Mouse (Mus musculus) CH12.LX (cell line): Measurements from ENCODE around the gene Tigit. TPM values are rescaled to one million over a fixed set of nuclear protein-coding genes. Genes with fewer than 3 reads are reported as not detected.
A peak's percentile ranks its signal among the peaks of the same experiment; 100 is the strongest.

Source experiments
- DNase-seq: peaks from one replicate; pipeline ENCODE4 v3.0.0-alpha.2; 2013; ENCODE audit errors: extremely low read depth
- H3K27ac ChIP-seq: 2 replicates; pipeline ENCODE4 v1.5.1; 2012; ENCODE audit warnings: low read depth, mild to moderate bottlenecking, control low read depth, moderate library complexity; ENCODE audit not compliant: insufficient read depth
- H3K27me3 ChIP-seq: replicated peaks from 2 replicates; pipeline ENCODE3; 2012; ENCODE audit warnings: inconsistent platforms
- H3K36me3 ChIP-seq, 2 experiments: replicated peaks in 1 of 2; 2 replicates each; pipeline versions ENCODE3 to v1.6.1; 2012; ENCODE audit warnings: inconsistent platforms in 1 of 2, low read length in 1 of 2, mild to moderate bottlenecking in 1 of 2, mixed read lengths in 1 of 2, moderate library complexity in 1 of 2; ENCODE audit not compliant: control insufficient read depth in 1 of 2, insufficient read depth in 1 of 2
- H3K4me1 ChIP-seq, 2 experiments: 2 replicates each; pipeline ENCODE4 v1.6.1; 2012; ENCODE audit warnings: inconsistent platforms in 1 of 2, moderate library complexity in 1 of 2; ENCODE audit not compliant: insufficient read depth in 2 of 2, control insufficient read depth in 1 of 2
- H3K4me2 ChIP-seq: 2 replicates; pipeline ENCODE4 v1.6.1; 2012; ENCODE audit warnings: low read depth, mild to moderate bottlenecking, control low read depth; ENCODE audit not compliant: poor library complexity, insufficient read depth, severe bottlenecking
- H3K4me3 ChIP-seq, 3 experiments: fragments of 150-350 bp in 1 of 3; sonication (generic) in 1 of 3; replicated peaks in 1 of 3; 2 replicates each; pipeline versions ENCODE3 to v1.5.1; 2011 to 2012; ENCODE audit warnings: low read depth in 2 of 3, low read length in 2 of 3, mild to moderate bottlenecking in 2 of 3, moderate library complexity in 2 of 3, control low read depth in 1 of 3, improper control_type of control experiment in 1 of 3, inconsistent platforms in 1 of 3, mixed read lengths in 1 of 3; ENCODE audit not compliant: poor library complexity in 1 of 3
- H3K79me2 ChIP-seq: replicated peaks from 2 replicates; pipeline ENCODE4 v1.6.1; 2012; ENCODE audit warnings: mild to moderate bottlenecking, moderate library complexity; ENCODE audit not compliant: control insufficient read depth, poor library complexity, insufficient read depth, severe bottlenecking; ENCODE audit errors: extremely low read depth
- H3K9ac ChIP-seq: 2 replicates; pipeline ENCODE4 v1.6.1; 2012; ENCODE audit warnings: low read depth, mild to moderate bottlenecking, control low read depth, moderate library complexity; ENCODE audit not compliant: insufficient read depth
- H3K9me3 ChIP-seq: replicated peaks from 2 replicates; pipeline ENCODE3; 2012; ENCODE audit warnings: low read length, inconsistent platforms, mixed read lengths
- CHD1 ChIP-seq: IDR thresholded peaks from 2 replicates; pipeline ENCODE4 v1.6.1; 2012; ENCODE audit warnings: low read depth, low read length, improper control_type of control experiment, inconsistent platforms
- CHD2 ChIP-seq: IDR thresholded peaks from 2 replicates; pipeline ENCODE4 v1.6.1; 2011; ENCODE audit warnings: low read length, improper control_type of control experiment
- CTCF ChIP-seq, 2 experiments: IDR thresholded peaks in 1 of 2; conservative IDR thresholded peaks in 1 of 2; 2 replicates each; pipeline ENCODE4 v1.5.1; 2011 to 2012; ENCODE audit warnings: low read depth in 2 of 2, low read length in 2 of 2, improper control_type of control experiment in 1 of 2, inconsistent platforms in 1 of 2, mild to moderate bottlenecking in 1 of 2, moderate library complexity in 1 of 2
- E2F4 ChIP-seq: IDR thresholded peaks from 2 replicates; pipeline ENCODE4 v1.6.1; 2011; ENCODE audit warnings: low read depth, low read length, improper control_type of control experiment; ENCODE audit not compliant: insufficient replicate concordance
- ETS1 ChIP-seq: conservative IDR thresholded peaks from 2 replicates; pipeline ENCODE4 v1.6.1; 2012; ENCODE audit warnings: low read depth, mild to moderate bottlenecking, inconsistent platforms, low read length, improper control_type of control experiment, moderate library complexity
- HCFC1 ChIP-seq: IDR thresholded peaks from 2 replicates; pipeline ENCODE4 v1.6.1; 2012; ENCODE audit warnings: low read depth, mild to moderate bottlenecking, inconsistent platforms, low read length, improper control_type of control experiment
- IRF4 ChIP-seq: IDR thresholded peaks from 2 replicates; pipeline ENCODE4 v1.6.1; 2014; ENCODE audit warnings: low read depth, mild to moderate bottlenecking, inconsistent platforms, low read length, improper control_type of control experiment
- JUND ChIP-seq: conservative IDR thresholded peaks from 2 replicates; pipeline ENCODE4 v1.6.1; 2011; ENCODE audit warnings: low read depth, low read length, improper control_type of control experiment
- MAZ ChIP-seq: IDR thresholded peaks from 2 replicates; pipeline ENCODE4 v1.6.1; 2012; ENCODE audit warnings: low read depth, mild to moderate bottlenecking, inconsistent platforms, low read length, improper control_type of control experiment, moderate library complexity
- MEF2A ChIP-seq: IDR thresholded peaks from 2 replicates; pipeline ENCODE4 v1.6.1; 2014; ENCODE audit warnings: low read depth, mild to moderate bottlenecking, inconsistent platforms, low read length, improper control_type of control experiment, borderline replicate concordance
- NELFE ChIP-seq: IDR thresholded peaks from 2 replicates; pipeline ENCODE4 v1.6.1; 2011; ENCODE audit warnings: low read depth, low read length, improper control_type of control experiment
- NRF1 ChIP-seq: IDR thresholded peaks from 2 replicates; pipeline ENCODE4 v1.6.1; 2014; ENCODE audit warnings: low read depth, mild to moderate bottlenecking, inconsistent platforms, low read length, improper control_type of control experiment, moderate library complexity
- POLR2A ChIP-seq: IDR thresholded peaks from 2 replicates; pipeline ENCODE4 v1.6.1; 2011; ENCODE audit warnings: low read depth, mild to moderate bottlenecking, improper control_type of control experiment, low read length
- RAD21 ChIP-seq: IDR thresholded peaks from 2 replicates; pipeline ENCODE4 v1.6.1; 2011; ENCODE audit warnings: low read depth, mild to moderate bottlenecking, low read length, improper control_type of control experiment, moderate library complexity
- SIN3A ChIP-seq: IDR thresholded peaks from 2 replicates; pipeline ENCODE4 v1.6.1; 2012; ENCODE audit warnings: low read length, improper control_type of control experiment, inconsistent platforms
- TBP ChIP-seq: conservative IDR thresholded peaks from 2 replicates; pipeline ENCODE4 v1.6.1; 2011; ENCODE audit warnings: low read depth, low read length, improper control_type of control experiment
- TCF12 ChIP-seq: IDR thresholded peaks from 2 replicates; pipeline ENCODE4 v1.6.1; 2014; ENCODE audit warnings: low read depth, mild to moderate bottlenecking, inconsistent platforms, low read length, improper control_type of control experiment
- UBTF ChIP-seq: IDR thresholded peaks from 2 replicates; pipeline ENCODE4 v1.6.1; 2012; ENCODE audit warnings: low read depth, mild to moderate bottlenecking, inconsistent platforms, low read length, improper control_type of control experiment, moderate library complexity
- ZC3H11A ChIP-seq: IDR thresholded peaks from 2 replicates; pipeline ENCODE4 v1.6.1; 2012; ENCODE audit warnings: low read depth, mild to moderate bottlenecking, inconsistent platforms, low read length, improper control_type of control experiment
- ZMIZ1 ChIP-seq: IDR thresholded peaks from 2 replicates; pipeline ENCODE4 v1.6.1; 2012; ENCODE audit warnings: low read depth, mild to moderate bottlenecking, inconsistent platforms, low read length, improper control_type of control experiment
- dilution Hi-C: fragments of 300-500 bp; cut with MboI; formaldehyde crosslinking; loops from 2 replicates; pipeline ENCODE4 v1.14.3; 2020; ENCODE audit warnings: low sequenced_read_pairs; ENCODE audit not compliant: extremely low pct_unique_long_range_greater_than_20kb, extremely low pct_ligation_motif_present
- in situ Hi-C: fragments of 300-500 bp; cut with MboI; formaldehyde crosslinking; loops from 3 replicates; pipeline ENCODE4 v1.14.3; 2019; ENCODE audit warnings: low sequenced_read_pairs, low pct_ligation_motif_present, low pct_unique_long_range_greater_than_20kb, mixed read lengths
- polyA plus RNA-seq: library from polyadenylated mRNA; unstranded; fragments of >175 nt; gene quantifications from 2 replicates; pipeline ENCODE4 v1.2.1, GENCODE M21; 2012; ENCODE audit warnings: low read depth; ENCODE audit not compliant: insufficient read length
- total RNA-seq, 2 experiments: library from RNA; depleted of rRNA; stranded (reverse); fragments of 300-350 nt in 1 of 2; fragments of >200 nt in 1 of 2; gene quantifications; 2 replicates each; pipeline ENCODE4 v1.2.3; 2012 to 2014

Gene Tigit
- total and polyA plus RNA-seq, 3 experiments = 17.5 to 67.2 (median 55.4) TPM

- in situ Hi-C loops = no loop called here
- H3K79me2 ChIP-seq = no peaks in the 10 kb centered on the region
- dilution Hi-C loops = no loop called here
These were observed 46.7 kb upstream of the Tigit start for GRCm38 (mm10) chr16:43710651-43711050.

GRCm38 (mm10) chr16:43710134-43710475 lies 46.2 kb upstream of the Tigit start:
- H3K9ac ChIP-seq = peak overlapping the region; percentile 76
- dilution Hi-C loops (no loop called here), in situ Hi-C loops (no loop called here)
- no peaks in the 10 kb centered on the region for H3K36me3 ChIP-seq
- H3K27me3 ChIP-seq = no peaks in the 10 kb centered on the region
- H3K79me2 ChIP-seq = no peaks in the 10 kb centered on the region
- TF ChIP-seq UBTF = no peak
- no peak for TF ChIP-seq IRF4
- no peak for TF ChIP-seq NRF1
- no peak for TF ChIP-seq POLR2A
- TF ChIP-seq E2F4 = no peak
- no peak for TF ChIP-seq CTCF (conservative IDR thresholded peaks at IDR 0.05 in 1 of 2, IDR thresholded peaks at IDR 0.05 in 1 of 2; ENCODE audit: low read depth in 2 of 2, low read length in 2 of 2)
- TF ChIP-seq HCFC1 = no peak
- TF ChIP-seq JUND = no peak
- no peak for TF ChIP-seq RAD21
- H3K9me3 ChIP-seq = no peaks in the 10 kb centered on the region
- peak overlapping the region; percentile 62 for H3K27ac ChIP-seq
- peak overlapping the region; percentile 100 for H3K4me2 ChIP-seq
- H3K4me3 ChIP-seq = peak overlapping the region in 2 of 3 experiments; percentile 44 to 45
- H3K4me1 ChIP-seq = peaks cover 4 to 24% of the 10 kb centered on the region in 2 experiments
- DNase-seq = peak; percentile 52

More at GRCm38 (mm10) chr16:43710651-43711050, 46.7 kb upstream of the Tigit start:
- no peak overlapping the region for H3K9ac ChIP-seq
- no peak overlapping the region for H3K4me2 ChIP-seq
- no peak overlapping the region for H3K4me3 ChIP-seq
- H3K36me3 ChIP-seq = no peaks in the 10 kb centered on the region
- no peak for DNase-seq
- no peaks in the 10 kb centered on the region for H3K27me3 ChIP-seq
- TF ChIP-seq RAD21 (no peak), ZMIZ1 (no peak), SIN3A (no peak), NELFE (no peak), E2F4 (no peak), MEF2A (no peak), MAZ (no peak), TBP (no peak), TCF12 (no peak), CTCF (conservative IDR thresholded peaks at IDR 0.05 in 1 of 2, IDR thresholded peaks at IDR 0.05 in 1 of 2; ENCODE audit: low read depth in 2 of 2, low read length in 2 of 2) (no peak), CHD2 (no peak), CHD1 (no peak), ETS1 (no peak), HCFC1 (no peak), ZC3H11A (no peak)
- TF ChIP-seq, all 38 proteins: peak for 0
- Histone ChIP-seq H3K9me3 (no peaks in the 10 kb centered on the region), H3K4me1 (peaks cover 4 to 24% of the 10 kb centered on the region in 2 experiments), H3K27ac (no peak overlapping the region)
